Mouse (Mus musculus) left cerebral cortex, postnatal 14 days (tissue): ENCODE data around the gene Cenpv. TPM values are rescaled to one million over a fixed set of nuclear protein-coding genes. Genes with fewer than 3 reads are reported as not detected.

ENCODE experiments used
- DNase-seq, 2 experiments: peaks; one replicate each; pipeline ENCODE4 v3.0.0; 2021 to 2022; ENCODE audit warnings: low spot score in 2 of 2, mixed read lengths in 1 of 2
- intact Hi-C: fragments of 180-260 bp; cut with DNase I; formaldehyde crosslinking; loops from one replicate; pipeline ENCODE4 v1.15.1; 2025
- total RNA-seq, 2 experiments: library from RNA; stranded (reverse); gene quantifications; 2 replicates each; pipeline ENCODE4 v1.2.3; 2021

Cenpv gene
- total RNA-seq, 2 experiments from 2014 or later, result 37.7 to 45.0 TPM

- DNase-seq, result no peak
- intact Hi-C loops, result no loop called here
These were observed 16.0 kb upstream of the Cenpv start for GRCm38 (mm10) chr11:62554934-62555517.

DNA sequence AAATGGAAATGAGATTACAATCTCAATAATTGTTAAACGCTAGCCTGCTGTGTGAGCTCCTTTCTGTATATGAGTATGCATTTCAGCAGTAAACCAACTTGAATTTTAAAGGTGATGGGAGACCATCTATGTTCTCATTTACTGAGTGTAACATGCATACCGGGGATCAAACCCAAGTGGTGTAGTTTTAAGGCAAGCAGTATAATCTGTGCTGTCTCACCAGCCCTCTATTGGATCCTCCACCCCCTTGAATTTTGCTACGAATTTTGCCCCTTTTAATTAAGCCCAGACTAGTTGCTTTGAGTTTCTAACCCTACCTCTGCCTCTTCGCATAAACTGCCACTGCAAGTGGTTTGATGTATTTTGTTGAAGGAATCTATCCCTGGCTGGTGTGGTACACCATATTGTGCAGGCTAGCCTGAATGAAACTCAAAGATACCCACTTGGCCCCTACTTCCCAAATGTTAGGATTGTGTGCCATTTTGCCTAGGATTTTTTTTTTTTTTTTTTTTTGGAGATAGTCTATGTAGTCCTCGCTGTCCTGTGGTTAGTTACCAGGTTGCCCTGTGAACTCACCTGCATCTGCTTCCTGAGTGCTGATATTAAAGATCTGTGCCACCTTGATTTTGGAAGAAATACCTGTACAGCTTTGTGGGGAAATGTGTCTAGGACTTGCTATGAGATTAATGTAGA is 15.2 kb upstream of the Cenpv start:
- DNase-seq, result no peak
- intact Hi-C loops, result no loop called here

- DNase-seq, result no peak
- intact Hi-C loops, result no loop called here
These were observed 14.6 kb upstream of the Cenpv start for GRCm38 (mm10) chr11:62553633-62554032.

DNA sequence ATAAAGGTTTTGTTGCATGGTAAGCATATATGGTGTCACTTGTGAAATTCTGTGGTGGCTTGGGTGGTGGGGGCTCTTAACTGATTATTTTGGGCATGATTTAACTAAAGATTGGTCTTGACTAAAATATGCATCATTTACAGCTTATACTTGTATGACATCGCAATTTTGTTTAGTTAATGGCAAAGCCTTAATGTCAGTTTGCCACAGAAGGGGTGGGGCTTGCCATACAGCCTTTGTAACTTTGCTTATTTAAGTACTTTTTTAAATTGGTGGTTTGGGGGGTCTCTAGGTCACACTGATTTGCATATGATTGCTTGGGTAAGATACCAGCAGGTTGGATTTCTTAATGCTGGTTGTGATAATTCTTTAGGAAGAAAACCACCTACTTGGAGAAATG is 14.1 kb upstream of the Cenpv start:
- intact Hi-C loops, result no loop called here
- DNase-seq, result no peak

GRCm38 (mm10) chr11:62551226-62552119 is 12.4 kb upstream of the Cenpv start:
- peak; percentile 90 to 91 for DNase-seq
- intact Hi-C loops, result no loop called here

- intact Hi-C loops, result no loop called here
- DNase-seq, result peak; percentile 100
These were observed 11.7 kb upstream of the Cenpv start, which contains the start of gene Ubb for GRCm38 (mm10) chr11:62550727-62551225. Gene Ubb, plus strand, starts transcription at chr11:62551171.

DNA sequence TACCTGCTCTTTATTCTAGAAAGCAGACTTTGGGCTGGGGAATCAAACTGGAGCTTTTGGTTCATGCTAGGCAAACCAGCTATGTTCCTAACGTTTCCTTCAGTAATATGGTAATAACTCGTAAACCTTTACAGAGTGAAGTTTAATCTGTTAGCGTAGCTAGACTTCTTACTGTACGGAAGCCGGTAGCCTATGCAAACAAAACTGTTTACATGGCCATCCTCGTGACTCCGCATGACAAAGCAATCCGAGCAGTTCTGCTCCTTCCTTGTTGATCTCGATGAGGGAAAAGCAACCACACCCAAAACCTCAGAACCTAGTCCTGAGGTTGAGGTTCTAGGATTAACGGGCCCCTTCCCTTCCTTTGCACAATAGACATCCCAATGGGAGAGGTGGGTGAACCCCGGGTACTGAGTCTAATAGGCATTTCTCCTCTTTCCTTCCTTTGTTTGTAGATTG is 11.2 kb upstream of the Cenpv start:
- intact Hi-C loops, result no loop called here
- peak; percentile 50 to 64 for DNase-seq

DNA sequence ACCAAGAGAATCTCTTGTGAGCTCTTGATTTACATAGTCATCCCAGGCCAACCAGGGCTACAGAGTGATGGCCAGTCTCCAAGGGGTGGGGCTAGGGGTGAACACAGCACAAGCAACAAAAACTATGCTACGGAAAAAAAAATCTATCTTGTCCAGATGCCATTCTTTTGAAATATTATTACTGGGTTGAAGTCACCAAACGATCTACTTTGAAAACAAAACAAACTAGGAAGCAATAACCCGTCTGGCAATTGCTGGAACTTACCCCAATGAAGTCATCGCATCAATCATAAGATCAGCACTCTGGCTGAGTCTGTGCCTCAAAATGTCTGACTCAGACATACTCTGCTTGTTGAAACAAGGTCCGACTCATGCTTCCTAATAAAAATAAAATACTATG is 10.7 kb upstream of the Cenpv start:
- intact Hi-C loops, result no loop called here

DNA sequence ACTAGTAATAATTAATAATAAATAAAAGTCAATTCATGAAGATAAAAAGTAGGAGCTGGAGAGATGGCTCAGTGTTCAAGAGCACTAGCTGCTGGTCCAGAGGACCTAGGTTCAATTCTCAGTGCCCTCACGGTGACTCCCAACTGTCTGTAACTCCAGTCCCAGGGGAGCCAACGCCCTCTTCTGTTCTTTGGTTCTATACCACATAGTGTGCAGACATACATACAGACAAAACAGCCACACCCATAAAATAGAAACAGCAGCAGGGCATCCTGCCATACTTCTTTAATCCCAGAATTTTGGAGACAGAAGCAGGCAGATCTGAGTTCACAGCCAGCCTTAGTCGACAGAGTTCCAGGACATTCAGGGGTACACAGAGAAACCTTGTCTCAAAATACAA is 4.9 kb upstream of the Cenpv start:
- intact Hi-C loops, result no loop called here
- no peak for DNase-seq

More for the DNA sequence above, 10.7 kb upstream of the Cenpv start:
- DNase-seq, result peak; percentile 26 to 62

DNA sequence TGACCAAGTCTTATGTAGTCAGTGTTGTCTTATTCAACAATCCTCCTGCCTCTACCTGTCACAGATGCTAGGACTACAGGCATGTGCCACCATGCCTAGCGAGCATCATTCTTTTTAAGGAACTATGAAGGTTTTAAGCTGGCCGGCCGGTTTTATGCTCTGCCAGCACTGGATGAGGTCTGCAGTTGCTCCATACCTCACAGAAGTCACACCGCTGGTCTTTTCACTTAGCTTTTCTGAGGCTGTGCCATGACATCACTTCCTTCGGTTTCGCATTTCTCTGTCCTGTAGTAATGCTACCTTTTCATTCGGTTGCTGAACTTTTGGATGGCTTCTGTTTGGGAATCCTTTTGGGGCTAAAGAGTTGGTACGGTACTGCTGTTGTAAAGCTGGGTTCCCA is 2.5 kb upstream of the Cenpv start:
- intact Hi-C loops, result no loop called here
- no peak for DNase-seq

DNA sequence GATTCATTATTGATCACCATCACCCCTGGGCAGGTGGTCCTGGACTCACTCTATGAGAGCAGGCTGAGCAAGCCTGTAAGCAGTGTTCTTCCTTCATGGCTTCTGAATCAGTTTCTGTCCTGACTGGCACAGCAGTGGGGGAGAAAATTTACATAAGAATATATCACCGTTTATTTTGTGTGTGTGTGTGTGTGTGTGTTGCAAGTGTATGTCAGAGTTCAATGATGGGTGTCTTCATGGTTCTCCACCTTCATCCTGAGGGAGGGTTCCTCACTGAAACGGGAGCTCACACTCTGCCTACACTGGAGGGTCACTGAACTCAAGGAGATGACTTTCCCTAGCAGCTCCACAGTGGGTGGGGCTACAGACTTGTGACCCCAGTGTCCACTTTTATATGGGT is 1.9 kb upstream of the Cenpv start:
- intact Hi-C loops, result no loop called here
- no peak for DNase-seq

DNA sequence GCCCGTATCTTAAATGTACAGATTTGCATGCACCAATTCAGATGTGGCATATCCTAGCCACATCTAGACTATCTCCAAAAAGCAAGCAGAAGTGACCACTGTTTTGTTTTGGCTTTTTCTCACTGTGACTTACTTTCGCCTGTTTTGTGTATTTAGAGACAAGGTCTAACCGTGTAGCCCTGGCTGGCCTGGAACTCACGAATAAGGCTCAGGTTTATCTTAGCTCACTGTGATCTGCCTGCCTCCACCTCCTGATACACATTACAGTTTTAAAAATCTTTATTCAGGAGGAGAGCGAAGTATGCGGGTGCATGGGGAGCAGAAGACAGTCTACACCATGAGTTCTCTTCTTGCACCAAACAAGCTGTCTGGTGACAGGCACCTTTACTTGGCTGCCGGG is 1.1 kb upstream of the Cenpv start:
- intact Hi-C loops, result no loop called here
- DNase-seq, result no peak

DNA sequence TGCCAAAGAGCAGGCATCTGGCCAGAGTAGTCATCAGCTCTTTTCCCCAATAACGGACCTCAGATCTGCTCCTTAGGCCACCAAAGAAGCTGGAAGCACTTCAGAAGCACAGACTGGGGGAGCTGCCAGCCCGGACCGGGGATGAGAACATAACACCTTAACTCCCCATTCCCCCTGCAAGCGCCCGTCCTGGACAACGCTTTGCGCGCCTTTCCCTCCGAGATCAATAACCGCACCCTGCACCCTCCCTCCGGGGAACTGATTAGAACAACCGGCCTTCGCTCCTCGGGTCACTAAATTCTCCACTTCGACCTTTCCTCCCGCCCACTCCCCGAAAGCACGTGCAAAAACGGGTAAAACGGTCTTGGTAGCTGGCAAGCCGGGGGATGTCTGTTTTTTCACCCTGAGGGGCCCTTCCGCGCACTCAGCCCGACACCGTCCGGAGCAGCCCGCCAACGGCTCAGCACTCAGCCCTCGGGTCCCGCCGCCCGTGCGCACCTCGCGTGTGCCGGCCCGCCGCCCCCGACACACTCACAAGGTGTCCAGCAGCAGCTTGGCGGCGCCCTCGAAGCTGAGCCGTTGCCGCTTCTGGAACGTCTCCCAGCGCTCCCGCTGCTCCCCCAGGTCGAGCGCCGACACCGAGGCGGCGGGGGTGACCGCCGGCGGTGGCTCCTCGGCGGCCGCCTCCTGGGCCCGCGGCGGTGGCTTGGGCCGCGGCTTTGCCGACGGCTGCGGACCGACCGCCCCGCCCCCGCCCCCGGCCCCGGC is 556 bp downstream of the Cenpv start:
- intact Hi-C loops, result loop anchor here (5.0 kb wide), 1 partner anchor 81 kb away; the partner anchor contains the start of genes Ncor1 and Pigl
- peak in 1 of 2 experiments; percentile 35 for DNase-seq

DNA sequence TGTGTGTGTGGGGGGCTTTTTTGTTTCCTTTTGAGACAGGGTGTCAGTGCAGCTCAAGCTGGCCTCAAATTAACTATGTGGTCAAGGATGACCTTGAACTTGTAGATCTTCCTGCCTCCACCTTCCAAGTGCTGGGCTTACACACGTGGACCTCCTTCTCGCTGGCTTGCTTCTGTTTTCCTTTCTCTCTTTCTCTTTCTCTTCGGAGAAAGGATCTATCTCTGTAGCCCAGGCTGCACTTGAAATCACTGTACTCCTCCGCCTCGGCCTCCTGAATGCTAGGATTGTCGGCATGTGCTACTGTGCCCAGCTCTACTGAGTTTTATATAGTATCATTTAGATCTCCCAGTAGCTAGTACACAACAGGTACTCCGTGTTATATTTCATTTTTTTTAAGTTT is 1.5 kb downstream of the Cenpv start:
- intact Hi-C loops, result loop anchor here (5.0 kb wide), 1 partner anchor 80 kb away; the partner anchor contains the start of genes Ncor1 and Pigl
- no peak for DNase-seq

DNA sequence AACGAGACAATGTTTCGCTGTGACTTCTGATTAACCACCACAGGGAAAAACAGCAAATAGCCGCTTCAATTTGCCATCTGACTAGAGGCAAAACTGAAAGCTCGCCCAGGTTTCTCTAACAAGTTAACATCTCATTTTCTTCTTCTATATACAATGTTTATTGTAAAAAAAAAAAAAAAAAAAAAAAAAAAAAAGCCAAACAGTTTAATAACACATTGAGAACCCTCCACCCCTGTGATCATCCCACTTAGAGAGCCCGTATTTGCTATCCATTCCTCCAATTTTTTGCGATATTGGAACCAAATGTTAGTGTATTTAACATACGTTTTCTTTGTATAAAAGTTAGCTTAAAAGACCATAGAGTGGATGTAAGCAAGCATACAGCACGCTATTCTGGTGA is 2.0 kb downstream of the Cenpv start:
- no peak for DNase-seq
- intact Hi-C loops, result loop anchor here (5.0 kb wide), 1 partner anchor 80 kb away; the partner anchor contains the start of genes Ncor1 and Pigl

DNA sequence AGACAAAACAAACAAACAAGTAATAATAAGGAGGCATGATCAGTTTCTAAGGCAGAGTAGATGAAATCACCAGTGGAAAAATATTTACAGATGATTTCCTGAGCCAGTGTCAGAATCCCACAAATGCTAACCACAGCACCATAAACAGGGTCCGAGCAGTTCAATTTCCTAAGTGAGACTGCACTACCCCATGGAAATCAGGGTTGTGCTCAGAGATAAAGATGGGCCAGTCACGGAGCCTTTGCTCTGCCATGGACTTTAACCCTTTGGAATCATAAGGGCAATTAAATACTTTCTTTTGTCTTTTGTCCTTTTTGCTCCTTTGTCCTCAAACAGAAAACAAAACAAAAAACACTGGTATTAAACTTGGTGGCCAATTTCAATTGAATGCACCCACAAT is 16.8 kb downstream of the Cenpv start:
- intact Hi-C loops, result no loop called here
- DNase-seq, result no peak

DNA sequence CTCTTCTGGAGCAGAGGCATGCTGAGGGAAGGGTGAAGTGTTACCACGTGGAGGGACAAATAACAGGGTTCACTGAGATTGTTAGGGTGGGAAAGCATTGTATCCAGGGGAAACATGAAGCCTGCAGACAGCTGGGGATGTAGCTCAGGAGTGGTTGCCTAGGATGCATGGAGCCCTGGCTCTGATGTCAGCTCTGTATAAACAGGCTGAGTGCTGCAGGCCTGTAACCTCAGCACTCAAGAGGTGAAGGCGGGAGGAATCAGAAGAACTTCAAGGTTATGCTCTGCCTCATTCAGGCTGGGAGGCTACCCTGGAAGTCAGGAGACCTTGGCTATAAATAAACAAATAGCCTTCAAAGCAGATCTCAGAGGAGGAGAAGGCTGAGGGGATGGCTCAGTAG is 20.1 kb downstream of the Cenpv start:
- DNase-seq, result no peak
- intact Hi-C loops, result no loop called here

DNA sequence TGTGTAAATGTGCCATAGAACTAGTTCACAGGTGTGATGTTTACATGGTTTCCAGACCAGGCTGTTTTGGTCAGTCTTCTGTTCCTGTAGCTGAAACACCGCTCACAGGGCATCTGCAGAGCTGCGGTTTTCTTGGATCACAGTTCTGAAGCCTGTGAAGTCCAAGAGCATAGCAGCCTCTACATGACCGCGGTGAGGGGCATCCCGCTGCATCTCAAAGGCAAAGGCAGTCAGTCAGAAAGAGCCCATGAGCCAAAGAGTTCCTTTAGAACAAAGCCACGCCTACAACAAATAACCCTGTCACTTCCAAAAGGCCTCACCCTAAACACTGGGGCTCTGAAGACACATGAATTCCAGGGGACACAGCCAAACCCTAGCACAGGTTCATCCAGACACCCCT is 25.8 kb downstream of the Cenpv start:
- no peak for DNase-seq
- intact Hi-C loops, result no loop called here

DNA sequence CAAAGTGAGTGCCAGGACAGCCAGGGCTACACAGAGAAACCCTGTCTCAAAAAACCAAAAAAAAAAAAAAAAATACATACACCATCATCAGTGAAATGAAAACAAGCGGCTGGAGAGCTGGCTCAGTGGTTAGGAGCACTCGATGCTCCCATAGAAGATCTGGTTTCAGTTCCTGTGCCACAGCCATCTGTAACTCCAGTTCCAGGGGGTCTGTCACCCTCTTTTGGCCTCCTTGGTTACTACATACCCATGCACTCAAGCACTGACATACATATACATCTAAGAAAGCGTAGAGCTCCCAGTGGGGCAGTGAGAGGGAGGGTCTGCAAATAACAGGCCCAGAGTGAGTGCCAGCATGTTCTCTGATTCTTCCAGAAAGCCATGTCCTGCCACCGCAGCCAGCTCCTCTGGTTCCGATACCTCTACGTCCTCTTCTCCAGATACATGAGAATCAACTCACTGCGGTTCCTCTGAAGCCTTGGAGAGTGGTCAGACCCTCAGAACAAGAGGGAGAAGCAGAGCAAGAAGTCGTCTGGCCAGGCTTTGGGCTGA is 26.5 kb downstream of the Cenpv start:
- no peak for DNase-seq

More for the DNA sequence above, 26.5 kb downstream of the Cenpv start:
- intact Hi-C loops, result no loop called here
